Mouse (Mus musculus) heart, postnatal 10 days (tissue): ENCODE measurements around the gene Pcbp4. TPM values are rescaled to one million over a fixed set of nuclear protein-coding genes. Genes with fewer than 3 reads are reported as not detected.
A peak's percentile ranks its signal among the peaks of the same experiment; 100 is the strongest.

Experiments
- DNase-seq, 2 experiments: peaks; one replicate each; pipeline ENCODE4 v3.0.0; 2021
- intact Hi-C: fragments of 180-260 bp; cut with DNase I; formaldehyde crosslinking; loops from one replicate; pipeline ENCODE4 v1.15.1; 2025
- total RNA-seq, 2 experiments: library from RNA; stranded (reverse); gene quantifications; 2 replicates each; pipeline ENCODE4 v1.2.3; 2021

Pcbp4 gene
- total RNA-seq, 2 experiments from 2014 or later = 77.4 to 89.6 TPM

DNA sequence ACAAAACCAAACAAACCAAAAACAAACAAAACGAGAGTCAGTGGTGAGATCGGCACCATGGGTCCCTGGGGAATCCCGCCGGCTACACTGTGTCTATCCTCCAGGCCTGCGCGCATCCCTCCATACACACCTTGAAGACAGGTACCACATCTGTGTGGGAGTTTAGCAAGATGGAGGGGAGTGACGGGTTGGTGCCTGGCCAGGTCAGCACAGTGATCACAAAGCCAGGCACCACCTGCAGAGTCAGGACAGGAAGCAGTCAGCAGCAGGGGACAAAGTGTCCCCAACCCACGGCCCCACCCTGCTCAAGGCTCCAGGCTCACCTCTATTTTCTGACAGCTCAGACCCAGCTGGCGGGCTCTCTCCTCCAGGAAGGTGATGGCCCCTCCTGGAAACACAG, 16.5 kb upstream of the Pcbp4 start:
- no peak for DNase-seq
- intact Hi-C loops = no loop called here

DNA sequence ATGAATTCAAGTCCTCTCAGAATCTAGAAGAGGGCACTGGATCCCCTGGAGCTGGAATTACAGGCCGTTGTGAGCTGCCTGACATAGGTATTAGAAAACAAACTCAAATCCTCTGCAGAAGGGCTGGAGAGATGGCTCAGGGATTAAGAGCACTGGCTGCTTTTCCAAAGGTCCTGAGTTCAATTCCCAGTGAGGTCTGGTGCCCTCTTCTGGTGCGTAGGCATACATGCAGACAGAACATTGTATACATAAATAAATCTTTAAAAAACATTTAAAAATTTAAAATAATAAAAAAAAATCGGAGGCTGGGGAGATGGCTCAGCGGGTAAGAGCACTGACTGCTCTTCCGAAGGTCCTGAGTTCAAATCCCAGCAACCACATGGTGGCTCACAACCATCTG, 10.4 kb upstream of the Pcbp4 start:
- DNase-seq = no peak
- intact Hi-C loops = no loop called here

DNA sequence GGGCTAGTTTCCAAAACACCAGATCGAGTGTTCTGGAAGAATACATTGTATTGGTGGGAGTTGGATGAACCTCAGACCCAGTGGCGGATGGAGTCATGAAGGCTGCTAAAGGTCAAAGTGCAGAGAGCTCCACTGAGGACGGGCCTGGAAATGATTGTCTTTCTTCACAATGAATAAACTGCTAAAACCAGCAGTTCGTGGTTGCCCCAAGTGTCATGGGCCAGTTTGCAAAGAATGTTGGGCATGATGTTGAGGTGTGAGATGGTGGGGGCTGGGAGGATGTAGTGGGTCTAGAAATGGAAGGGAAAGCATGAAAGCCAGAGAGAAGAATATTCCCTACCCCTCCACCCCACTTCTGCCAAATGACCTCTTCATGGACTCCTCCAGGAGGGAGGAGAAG, 8.3 kb upstream of the Pcbp4 start:
- intact Hi-C loops = no loop called here
- no peak for DNase-seq

- peak; percentile 95 to 96 for DNase-seq
- intact Hi-C loops = no loop called here
Observed at GRCm38 (mm10) chr9:106447348-106447747, 5.7 kb upstream of the Pcbp4 start, which contains the start of the genes Abhd14b and Abhd14a. Gene Abhd14b, plus strand, starts transcription at chr9:106447459. Gene Abhd14a, minus strand, starts transcription at chr9:106447678.

- DNase-seq = no peak
- intact Hi-C loops = loop anchor here (1.0 kb wide), 1 partner anchor 28 kb away; the partner anchor contains the start of gene Parp3
Observed at GRCm38 (mm10) chr9:106447951-106448350, 5.1 kb upstream of the Pcbp4 start.

DNA sequence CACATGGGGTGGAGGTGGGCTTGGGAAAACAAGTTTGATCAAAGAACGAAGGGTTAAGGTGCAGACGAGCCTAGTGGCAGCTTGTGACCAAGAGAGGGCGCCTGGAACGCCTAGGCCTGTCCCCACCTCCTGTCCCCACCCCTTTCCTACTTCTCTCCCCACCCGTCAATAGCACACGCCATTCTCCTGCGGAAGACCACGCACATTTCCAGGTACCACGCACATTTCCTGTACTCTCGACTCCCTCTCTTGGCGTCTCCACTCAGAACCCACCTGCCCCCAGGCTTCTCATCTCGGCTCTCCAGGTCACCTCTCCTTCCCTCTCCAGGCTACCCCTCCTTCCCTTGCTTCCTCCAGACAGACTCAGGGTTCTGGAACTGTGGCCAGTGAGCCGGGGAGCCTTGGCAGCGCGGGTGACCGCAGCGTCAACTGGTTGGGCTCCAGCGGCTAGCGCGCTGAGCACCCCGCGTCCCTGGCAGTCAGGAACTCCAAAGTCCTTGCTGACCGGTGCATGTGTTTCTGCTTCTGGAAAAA, 4.5 kb upstream of the Pcbp4 start:
- intact Hi-C loops = loop anchor here (1.0 kb wide), 1 partner anchor 28 kb away; the partner anchor contains the start of gene Parp3
- DNase-seq = peak; percentile 83 to 87

DNA sequence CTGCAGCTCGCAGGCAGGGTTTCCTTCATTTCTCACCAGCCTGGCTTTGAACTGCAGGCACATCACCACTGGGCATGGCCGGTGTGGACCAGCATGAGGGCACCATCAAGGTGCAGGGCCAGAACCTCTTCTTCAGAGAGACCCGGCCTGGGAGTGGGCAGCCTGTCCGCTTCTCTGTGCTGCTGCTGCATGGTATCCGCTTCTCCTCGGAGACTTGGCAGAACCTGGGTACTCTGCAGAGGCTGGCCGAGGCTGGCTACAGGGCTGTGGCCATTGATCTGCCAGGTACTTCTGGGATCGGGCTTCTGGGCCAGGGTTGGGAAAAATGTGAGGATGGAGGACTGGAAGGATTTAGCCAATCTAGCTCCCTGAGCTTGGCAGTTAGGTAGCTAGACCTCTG, 3.1 kb upstream of the Pcbp4 start:
- intact Hi-C loops = no loop called here

GRCm38 (mm10) chr9:106450661-106451060, 2.4 kb upstream of the Pcbp4 start:
- intact Hi-C loops = no loop called here
- DNase-seq = peak; percentile 60 to 61

More for the DNA sequence above, 3.1 kb upstream of the Pcbp4 start:
- DNase-seq = no peak

GRCm38 (mm10) chr9:106451298-106451697, 1.8 kb upstream of the Pcbp4 start:
- intact Hi-C loops = no loop called here
- no peak for DNase-seq

GRCm38 (mm10) chr9:106451899-106452298, 1.2 kb upstream of the Pcbp4 start:
- no peak for DNase-seq
- intact Hi-C loops = no loop called here

DNA sequence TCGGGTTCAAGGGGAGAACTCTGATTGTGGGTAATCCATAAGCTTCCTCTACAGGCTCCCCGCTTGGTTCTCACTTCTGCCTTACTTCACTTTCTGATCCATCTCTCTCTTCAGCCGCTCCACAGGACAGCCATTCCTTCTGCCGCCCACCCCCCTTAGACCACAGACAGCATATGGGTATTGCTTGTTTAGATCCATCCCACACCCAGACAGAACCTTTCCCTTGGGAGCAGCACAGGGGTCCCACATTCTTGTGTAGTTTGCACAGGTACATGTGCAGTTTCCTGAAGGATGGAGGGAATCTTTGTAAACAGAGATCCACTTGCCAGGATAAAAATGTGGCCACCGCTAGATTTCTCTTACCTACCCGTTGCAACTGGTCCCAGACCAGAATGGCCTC, 740 bp upstream of the Pcbp4 start:
- intact Hi-C loops = no loop called here
- DNase-seq = no peak

DNA sequence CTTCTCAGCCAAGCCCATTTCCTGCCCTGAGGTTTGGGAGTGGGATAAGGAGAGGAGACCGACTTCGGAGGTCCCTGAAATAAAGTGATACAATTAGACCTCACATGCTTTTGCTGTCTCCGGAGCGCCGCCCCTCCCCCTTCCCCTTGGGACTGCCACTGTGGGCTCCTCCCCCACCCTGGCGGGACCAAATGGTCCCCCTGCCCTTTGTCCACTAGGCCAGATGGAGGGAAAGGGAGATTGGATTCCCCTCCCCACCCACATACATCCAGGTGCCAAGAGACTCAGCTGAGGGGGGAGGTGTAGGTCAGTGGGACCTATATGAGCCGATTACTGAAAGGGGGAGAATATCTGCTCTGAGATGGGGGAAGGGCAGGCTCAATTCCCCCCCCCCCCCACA, 270 bp upstream of the Pcbp4 start:
- intact Hi-C loops = no loop called here
- DNase-seq = peak in 1 of 2 experiments; percentile 58

GRCm38 (mm10) chr9:106454071-106454761, 1.1 kb downstream of the Pcbp4 start:
- peak in 1 of 2 experiments; percentile 43 for DNase-seq

DNA sequence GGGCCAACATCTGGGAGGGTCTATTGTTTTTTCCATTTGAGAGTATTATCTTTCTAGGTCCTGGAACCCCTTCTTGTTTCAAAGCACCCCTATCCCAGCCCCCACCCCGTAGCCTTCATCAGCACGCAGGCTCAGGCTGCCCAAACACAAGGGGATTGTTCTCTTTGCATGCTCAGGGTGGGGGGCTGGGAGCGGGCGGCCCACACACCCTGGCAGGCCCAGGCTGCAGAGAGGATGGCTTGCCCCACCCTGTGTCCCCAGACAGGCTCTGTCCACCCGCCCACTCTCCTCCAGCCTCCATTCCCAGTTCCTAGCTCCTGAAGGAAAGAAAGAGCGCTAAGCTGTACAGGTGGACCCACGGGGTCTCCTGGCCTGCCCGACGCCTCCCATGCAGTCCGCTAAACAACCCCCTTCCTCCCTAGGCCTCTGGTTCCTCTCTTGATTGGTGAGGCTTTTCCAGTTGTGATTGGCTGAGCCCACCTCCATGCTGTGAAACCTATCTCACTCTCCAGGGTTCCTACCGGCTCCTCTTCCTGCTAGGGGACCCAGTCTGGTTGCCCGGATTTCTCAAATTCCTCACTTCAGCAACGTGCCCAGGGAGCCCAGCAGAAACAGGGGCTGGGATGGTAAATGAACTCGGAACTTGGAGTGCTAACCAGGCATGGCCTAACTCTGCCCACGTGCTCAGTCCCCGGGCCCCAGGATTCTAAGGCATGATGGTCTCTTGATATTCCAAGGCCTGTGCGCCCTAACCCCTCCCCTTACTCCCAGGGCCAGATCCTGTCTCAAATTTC, 2.0 kb downstream of the Pcbp4 start:
- intact Hi-C loops = no loop called here
- DNase-seq = peak in 1 of 2 experiments; percentile 32

More at GRCm38 (mm10) chr9:106454071-106454761, 1.1 kb downstream of the Pcbp4 start:
- intact Hi-C loops = no loop called here

DNA sequence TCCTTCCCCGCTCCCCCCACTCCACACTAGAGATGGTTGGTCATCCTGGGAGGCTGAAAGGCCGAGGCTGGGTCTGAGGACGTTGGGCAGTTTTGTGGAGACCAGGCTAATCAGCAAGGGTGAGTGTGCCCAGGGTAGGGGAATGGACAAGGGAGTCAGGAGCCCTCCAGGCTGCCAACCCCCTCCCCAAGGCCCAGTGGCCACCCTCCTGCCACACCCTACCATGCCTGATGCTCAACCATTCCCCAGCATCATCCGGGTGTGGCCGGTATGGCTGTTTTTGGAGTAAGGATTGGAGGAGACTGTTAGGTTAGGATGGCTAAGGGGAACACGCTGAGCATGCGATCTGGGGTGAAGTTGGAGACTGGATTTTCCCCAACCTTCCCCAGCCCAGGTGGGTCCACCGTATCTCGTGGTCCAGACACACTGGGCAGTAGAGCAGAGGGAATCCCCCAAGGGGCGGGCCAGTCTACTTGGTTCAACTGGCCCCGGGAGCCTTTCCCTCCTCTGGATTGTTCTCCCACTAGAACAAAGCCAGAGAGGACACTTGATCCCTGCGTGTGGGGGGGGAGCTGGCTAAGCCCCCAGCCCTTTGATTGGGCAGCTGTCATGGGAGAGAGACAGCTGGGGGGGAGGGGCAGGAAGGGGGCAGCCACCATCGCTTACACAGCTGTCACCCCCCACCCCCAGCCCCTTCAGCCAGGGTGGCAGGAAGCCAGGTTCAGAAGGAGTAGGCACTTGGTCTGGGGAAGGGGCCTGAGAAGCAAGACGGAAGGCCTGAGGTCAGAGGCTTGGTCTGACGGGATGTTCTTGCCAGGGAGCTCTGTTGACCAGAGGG, 3.5 kb downstream of the Pcbp4 start:
- intact Hi-C loops = no loop called here
- DNase-seq = no peak

DNA sequence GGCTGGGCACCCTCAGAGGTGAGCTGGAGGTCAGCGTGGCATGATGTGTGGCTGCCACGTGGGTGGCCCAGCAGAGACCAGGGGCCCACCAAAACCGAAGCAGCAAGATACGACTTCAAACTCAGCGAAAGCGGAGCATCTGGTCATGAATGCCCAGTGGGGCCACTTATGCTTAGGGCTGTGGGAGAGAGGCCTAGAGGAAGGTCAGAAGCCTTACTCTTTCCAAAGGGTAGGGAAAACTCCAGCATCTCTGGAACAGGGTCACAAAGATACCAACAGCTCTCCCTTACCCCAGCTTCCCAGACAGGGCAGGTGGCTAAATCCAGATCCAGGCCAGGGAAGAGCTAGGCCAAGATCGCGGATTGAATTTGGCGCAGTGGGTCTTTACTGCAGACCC, 4.1 kb downstream of the Pcbp4 start:
- intact Hi-C loops = no loop called here
- no peak for DNase-seq

GRCm38 (mm10) chr9:106457920-106458319, 4.8 kb downstream of the Pcbp4 start:
- intact Hi-C loops = no loop called here
- peak; percentile 63 to 67 for DNase-seq

DNA sequence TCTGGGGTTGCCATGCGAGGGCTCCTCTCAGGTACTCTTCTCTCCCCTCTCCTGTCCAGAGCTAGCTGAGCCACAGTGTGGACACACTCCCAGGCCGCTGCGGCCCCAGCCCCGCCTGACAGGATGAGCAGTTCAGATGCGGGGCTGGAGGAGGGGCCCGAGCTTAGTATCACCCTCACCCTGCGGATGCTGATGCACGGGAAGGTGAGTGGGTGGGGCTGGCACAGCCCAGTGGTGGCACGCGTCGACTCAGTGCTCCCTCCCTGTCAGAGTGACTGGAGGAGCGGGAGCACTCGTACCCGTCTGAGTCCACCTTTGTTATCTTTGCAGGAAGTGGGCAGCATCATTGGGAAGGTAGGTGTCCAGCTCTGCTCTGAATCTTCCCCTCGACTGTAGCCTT, 6.9 kb downstream of the Pcbp4 start:
- intact Hi-C loops = no loop called here
- DNase-seq = no peak

DNA sequence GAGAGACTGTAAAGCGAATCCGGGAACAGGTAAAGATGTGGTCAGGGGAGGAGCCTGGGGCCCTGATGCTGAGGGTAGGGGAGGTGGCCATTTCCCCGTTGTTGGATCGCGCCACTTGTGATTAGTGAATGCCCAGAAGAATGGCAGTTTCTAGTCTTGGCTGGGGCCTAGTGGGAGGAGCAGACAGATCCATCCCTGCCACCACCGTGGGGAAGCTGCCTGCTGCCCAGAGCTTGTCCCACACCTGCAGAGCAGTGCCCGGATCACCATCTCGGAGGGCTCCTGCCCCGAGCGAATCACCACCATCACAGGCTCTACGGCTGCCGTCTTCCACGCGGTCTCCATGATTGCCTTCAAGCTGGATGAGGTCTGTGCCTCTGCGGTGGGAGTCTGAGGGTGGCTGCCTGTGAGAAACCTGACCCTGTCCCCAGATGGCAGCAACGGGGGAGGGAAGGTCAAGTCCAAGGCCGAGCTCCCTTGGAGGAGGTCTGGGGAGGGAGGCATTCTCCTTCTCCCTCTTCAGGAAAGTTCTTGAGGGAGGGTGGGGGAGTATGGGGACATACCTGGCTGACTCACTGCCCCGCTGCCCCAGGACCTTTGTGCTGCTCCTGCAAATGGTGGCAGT, 7.4 kb downstream of the Pcbp4 start:
- no peak for DNase-seq
- intact Hi-C loops = no loop called here

- DNase-seq = no peak
- intact Hi-C loops = no loop called here
Observed at GRCm38 (mm10) chr9:106461026-106461415, 7.9 kb downstream of the Pcbp4 start.
